Mouse (Mus musculus) embryonic facial prominence, embryonic 13.5 days (tissue): ENCODE measurements at regions not wholly inside any gene's neighbourhood (a gene's known extent, or its start where the extent isn't known, plus 50 kb on each side); places are given as distances from the start of the nearest gene placed in this dataset.

ENCODE experiments used
- ATAC-seq: fragments of 200-750 bp; cut with Nextera tagmentation; 2 replicates; pipeline ENCODE4 v1.8.0; 2017; ENCODE audit warnings: low read depth; ENCODE audit not compliant: insufficient number of reproducible peaks, insufficient read depth, low FRiP score, low TSS enrichment
- H3K27ac ChIP-seq: fragments of 300-500 bp; sonication (generic); 2 replicates; pipeline ENCODE4 v1.5.1; 2015; ENCODE audit warnings: moderate library complexity, mild to moderate bottlenecking, inconsistent platforms
- H3K27me3 ChIP-seq: fragments of 300-500 bp; sonication (generic); 2 replicates; pipeline ENCODE4 v1.6.1; 2015; ENCODE audit warnings: mild to moderate bottlenecking, inconsistent platforms
- H3K36me3 ChIP-seq: fragments of 300-500 bp; sonication (generic); 2 replicates; pipeline ENCODE4 v1.6.1; 2015; ENCODE audit warnings: mild to moderate bottlenecking, inconsistent platforms
- H3K4me1 ChIP-seq: fragments of 300-500 bp; sonication (generic); 2 replicates; pipeline ENCODE4 v1.6.1; 2015; ENCODE audit warnings: inconsistent platforms
- H3K4me2 ChIP-seq: fragments of 300-500 bp; sonication (generic); 2 replicates; pipeline ENCODE4 v1.6.1; 2015; ENCODE audit warnings: moderate library complexity, mild to moderate bottlenecking, inconsistent platforms
- H3K4me3 ChIP-seq: fragments of 300-500 bp; sonication (generic); 2 replicates; pipeline ENCODE4 v1.5.1; 2015; ENCODE audit warnings: mild to moderate bottlenecking, inconsistent platforms
- H3K9ac ChIP-seq: fragments of 300-500 bp; sonication (generic); 2 replicates; pipeline ENCODE4 v1.6.1; 2015; ENCODE audit warnings: mild to moderate bottlenecking, inconsistent platforms
- H3K9me3 ChIP-seq: fragments of 300-500 bp; sonication (generic); 2 replicates; pipeline ENCODE4 v1.6.1; 2016; ENCODE audit warnings: inconsistent platforms
- WGBS: fragments of 180-500 bp; shearing (Covaris S2); methylation state at CpG from one replicate; pipeline ENCODE4 v1.1.7; 2015; ENCODE audit warnings: mixed read lengths; 5-methylcytosine and 5-hydroxymethylcytosine counted together

GRCm38 (mm10) chr6:49893113-49893512 lies 70.6 kb downstream of the Npy start:
- Histone ChIP-seq H3K4me1 (no peaks in the 10 kb centered on the region), H3K36me3 (no peaks in the 10 kb centered on the region), H3K9me3 (peaks cover 10% of the 10 kb centered on the region; the same call in 1 of the 2 replicates), H3K4me2 (no peak overlapping the region), H3K4me3 (no peak overlapping the region), H3K27ac (no peak overlapping the region), H3K9ac (no peak overlapping the region), H3K27me3 (no peaks in the 10 kb centered on the region)
- no peak for ATAC-seq
- 87% methylated on average over 7 of the region's 7 CpGs for whole genome bisulfite sequencing

GRCm38 (mm10) chr6:49899146-49899545 lies 76.6 kb downstream of the Npy start:
- WGBS: 88% methylated on average over 3 of the region's 3 CpGs
- Histone ChIP-seq H3K4me3 (no peak overlapping the region), H3K36me3 (no peaks in the 10 kb centered on the region), H3K9ac (no peak overlapping the region), H3K4me1 (no peaks in the 10 kb centered on the region), H3K27me3 (no peaks in the 10 kb centered on the region), H3K4me2 (no peak overlapping the region), H3K9me3 (peaks cover 10% of the 10 kb centered on the region; the same call in 1 of the 2 replicates), H3K27ac (no peak overlapping the region)
- no peak for ATAC-seq

- Histone ChIP-seq H3K4me3 (no peak overlapping the region), H3K36me3 (no peaks in the 10 kb centered on the region), H3K4me2 (no peak overlapping the region), H3K9me3 (no peaks in the 10 kb centered on the region), H3K27me3 (no peaks in the 10 kb centered on the region), H3K27ac (no peak overlapping the region), H3K9ac (no peak overlapping the region), H3K4me1 (no peaks in the 10 kb centered on the region)
- ATAC-seq: no peak
- 73% methylated on average over 6 of the region's 6 CpGs for WGBS
Observed at GRCm38 (mm10) chr6:49901512-49901911, 79.0 kb downstream of the Npy start.

GRCm38 (mm10) chr6:49904001-49904400 lies 81.5 kb downstream of the Npy start:
- no peaks in the 10 kb centered on the region for H3K4me1 ChIP-seq
- no peak overlapping the region for H3K4me2 ChIP-seq
- no peaks in the 10 kb centered on the region for H3K27me3 ChIP-seq
- H3K9me3 ChIP-seq: no peaks in the 10 kb centered on the region
- WGBS: 51% methylated on average over 6 of the region's 6 CpGs
- H3K36me3 ChIP-seq: no peaks in the 10 kb centered on the region
- no peak for ATAC-seq
- H3K4me3 ChIP-seq: no peak overlapping the region
- H3K9ac ChIP-seq: no peak overlapping the region
- no peak overlapping the region for H3K27ac ChIP-seq

GRCm38 (mm10) chr6:49906456-49906855 lies 83.9 kb downstream of the Npy start:
- Histone ChIP-seq H3K9ac (no peak overlapping the region), H3K27ac (no peak overlapping the region), H3K4me1 (no peaks in the 10 kb centered on the region), H3K4me3 (no peak overlapping the region), H3K36me3 (no peaks in the 10 kb centered on the region), H3K27me3 (no peaks in the 10 kb centered on the region), H3K9me3 (no peaks in the 10 kb centered on the region), H3K4me2 (no peak overlapping the region)
- 82% methylated on average over 2 of the region's 2 CpGs for WGBS
- ATAC-seq: no peak

- Histone ChIP-seq H3K4me3 (no peak overlapping the region), H3K4me2 (no peak overlapping the region), H3K9ac (no peak overlapping the region), H3K27ac (no peak overlapping the region), H3K27me3 (no peaks in the 10 kb centered on the region; the same call in 1 of the 2 replicates), H3K4me1 (no peaks in the 10 kb centered on the region), H3K9me3 (no peaks in the 10 kb centered on the region), H3K36me3 (no peaks in the 10 kb centered on the region)
- WGBS: 37% methylated on average over 7 of the region's 7 CpGs
- ATAC-seq: no peak
Observed at GRCm38 (mm10) chr6:49919089-49919812, 96.7 kb downstream of the Npy start.

GRCm38 (mm10) chr6:49919813-49920170 lies 97.3 kb downstream of the Npy start:
- Histone ChIP-seq H3K4me3 (no peak overlapping the region), H3K27ac (no peak overlapping the region), H3K9ac (no peak overlapping the region), H3K9me3 (no peaks in the 10 kb centered on the region), H3K27me3 (no peaks in the 10 kb centered on the region), H3K4me2 (no peak overlapping the region), H3K36me3 (no peaks in the 10 kb centered on the region), H3K4me1 (no peaks in the 10 kb centered on the region)
- ATAC-seq: no peak
- 91% methylated on average over 1 of the region's 1 CpGs for WGBS

GRCm38 (mm10) chr6:49924296-49924695 lies 101.8 kb downstream of the Npy start:
- H3K36me3 ChIP-seq: no peaks in the 10 kb centered on the region

GRCm38 (mm10) chr6:49928075-49928474 lies 105.6 kb downstream of the Npy start:
- no peak overlapping the region for H3K4me2 ChIP-seq
- ATAC-seq: no peak
- H3K36me3 ChIP-seq: no peaks in the 10 kb centered on the region
- no peak overlapping the region for H3K9ac ChIP-seq
- no peak overlapping the region for H3K27ac ChIP-seq
- H3K27me3 ChIP-seq: no peaks in the 10 kb centered on the region
- no peaks in the 10 kb centered on the region for H3K9me3 ChIP-seq
- H3K4me3 ChIP-seq: no peak overlapping the region
- WGBS: 82% methylated on average over 4 of the region's 4 CpGs
- no peaks in the 10 kb centered on the region for H3K4me1 ChIP-seq

More at GRCm38 (mm10) chr6:49924296-49924695, 101.8 kb downstream of the Npy start:
- H3K4me1 ChIP-seq: no peaks in the 10 kb centered on the region
- no peak for ATAC-seq
- H3K27me3 ChIP-seq: no peaks in the 10 kb centered on the region
- H3K4me2 ChIP-seq: no peak overlapping the region
- H3K9ac ChIP-seq: no peak overlapping the region
- no peaks in the 10 kb centered on the region for H3K9me3 ChIP-seq
- H3K27ac ChIP-seq: no peak overlapping the region
- WGBS: 74% methylated on average over 5 of the region's 5 CpGs
- H3K4me3 ChIP-seq: no peak overlapping the region

- Histone ChIP-seq H3K27me3 (no peaks in the 10 kb centered on the region), H3K4me3 (no peak overlapping the region), H3K36me3 (no peaks in the 10 kb centered on the region), H3K9ac (no peak overlapping the region), H3K4me1 (no peaks in the 10 kb centered on the region), H3K4me2 (no peak overlapping the region), H3K27ac (no peak overlapping the region), H3K9me3 (no peaks in the 10 kb centered on the region)
- no peak; the same call in 1 of the 2 replicates for ATAC-seq
- WGBS: 43% methylated on average over 4 of the region's 4 CpGs
Observed at GRCm38 (mm10) chr6:49930104-49930503, 107.6 kb downstream of the Npy start.

- ATAC-seq: no peak
- H3K4me3 ChIP-seq: no peak overlapping the region
- H3K4me2 ChIP-seq: no peak overlapping the region
- no peak overlapping the region for H3K9ac ChIP-seq
- no peaks in the 10 kb centered on the region for H3K9me3 ChIP-seq
- H3K4me1 ChIP-seq: no peaks in the 10 kb centered on the region
- no peaks in the 10 kb centered on the region for H3K27me3 ChIP-seq
- no peak overlapping the region for H3K27ac ChIP-seq
- no peaks in the 10 kb centered on the region for H3K36me3 ChIP-seq
- WGBS: 86% methylated on average over 9 of the region's 9 CpGs
Observed at GRCm38 (mm10) chr6:49943087-49943486, 120.6 kb downstream of the Npy start.

GRCm38 (mm10) chr6:49958891-49959290 lies 136.4 kb downstream of the Npy start:
- H3K27ac ChIP-seq: no peak overlapping the region
- H3K4me1 ChIP-seq: no peaks in the 10 kb centered on the region
- H3K4me2 ChIP-seq: no peak overlapping the region
- H3K36me3 ChIP-seq: no peaks in the 10 kb centered on the region
- 91% methylated on average over 8 of the region's 8 CpGs for WGBS
- H3K27me3 ChIP-seq: no peaks in the 10 kb centered on the region
- no peak overlapping the region for H3K9ac ChIP-seq
- no peaks in the 10 kb centered on the region for H3K9me3 ChIP-seq
- no peak overlapping the region for H3K4me3 ChIP-seq
- no peak for ATAC-seq
